Mouse (Mus musculus): Measurements from ENCODE around the gene Gpr82.

Gene Gpr82

DNA sequence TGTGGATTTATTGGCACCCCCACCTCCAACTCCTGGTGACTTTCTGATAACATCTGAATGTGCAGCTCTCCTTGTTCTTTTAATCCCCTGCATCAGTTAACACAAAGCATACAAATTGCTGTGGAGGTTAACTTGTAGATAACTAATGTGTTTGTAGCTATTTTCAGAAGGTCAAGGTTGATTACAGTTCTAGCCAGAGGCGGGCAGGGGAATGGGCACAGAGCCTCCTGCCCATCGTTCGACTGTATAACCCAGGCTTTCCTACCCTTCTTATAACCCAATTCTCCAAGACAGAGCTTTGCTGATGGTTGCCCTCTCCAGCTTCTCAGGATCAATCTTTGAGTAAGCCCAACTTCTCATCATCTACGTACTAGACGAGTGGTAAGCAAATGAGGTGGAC lies at the start of gene Gpr82:
TSS of gene Gpr82 (plus strand) at position 301 of the 400 bp plus-strand sequence.
- DNase-seq (ENCODE audit: low spot score), result no peak

DNA sequence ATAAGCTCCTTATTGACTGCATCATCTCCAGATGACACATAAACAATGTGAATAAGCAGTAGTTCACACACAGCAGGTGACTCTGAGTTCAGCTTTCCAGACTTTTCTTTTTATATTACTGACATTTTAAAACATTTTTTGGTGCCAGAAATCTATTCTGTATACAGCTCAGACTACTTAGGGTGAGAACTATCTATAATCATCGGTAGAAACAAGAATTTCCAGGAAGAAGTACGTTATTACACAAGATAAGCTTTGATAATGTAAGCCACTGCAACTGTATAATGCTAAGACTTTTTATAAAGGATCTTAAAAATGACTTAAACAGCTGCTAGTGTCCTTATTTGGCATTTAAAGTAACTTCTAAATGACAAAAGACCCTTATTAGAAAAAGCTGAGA lies 49.0 kb upstream of the Gpr82 start:
- no peak for DNase-seq (ENCODE audit: low spot score)

DNA sequence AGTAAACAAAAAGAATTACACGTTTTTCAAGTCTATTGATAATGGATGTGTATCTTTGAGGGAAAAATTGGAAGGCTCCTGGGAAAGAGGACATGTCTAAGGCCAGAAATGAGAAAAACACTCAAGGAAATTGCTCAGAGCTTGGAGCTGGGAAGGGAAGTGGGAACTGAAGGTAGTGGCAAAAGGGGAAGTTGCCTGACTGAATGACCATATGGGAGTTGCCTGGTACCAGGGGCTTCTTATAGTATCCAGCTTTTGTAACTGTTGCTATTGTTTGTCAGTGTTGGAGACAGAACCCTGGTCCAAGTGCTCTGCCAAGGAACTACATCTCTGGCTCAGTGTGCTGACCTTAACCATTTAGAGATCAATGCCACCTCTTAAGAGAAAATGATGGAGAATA lies 44.4 kb upstream of the Gpr82 start:
- DNase-seq (ENCODE audit: low spot score), result no peak

DNA sequence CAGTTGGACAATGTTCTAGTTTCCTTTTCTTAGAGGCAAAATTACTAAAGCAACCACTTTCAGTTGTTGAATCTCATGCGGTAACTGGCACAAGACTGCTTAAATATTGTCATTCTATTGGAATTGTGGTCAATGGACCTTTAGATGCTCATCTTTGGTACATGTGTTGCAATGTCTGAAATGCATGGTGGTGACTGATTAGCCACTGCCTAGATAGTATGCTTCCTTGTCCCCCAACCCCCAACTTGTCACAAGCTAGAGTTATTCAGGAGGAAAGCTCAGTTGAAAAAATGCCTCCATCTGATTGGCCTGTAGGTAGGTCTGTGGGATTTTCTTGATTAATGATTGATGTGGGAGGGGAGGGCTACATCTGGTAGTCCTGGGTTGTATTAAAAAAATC lies 43.9 kb upstream of the Gpr82 start:
- no peak for DNase-seq (ENCODE audit: low spot score)

DNA sequence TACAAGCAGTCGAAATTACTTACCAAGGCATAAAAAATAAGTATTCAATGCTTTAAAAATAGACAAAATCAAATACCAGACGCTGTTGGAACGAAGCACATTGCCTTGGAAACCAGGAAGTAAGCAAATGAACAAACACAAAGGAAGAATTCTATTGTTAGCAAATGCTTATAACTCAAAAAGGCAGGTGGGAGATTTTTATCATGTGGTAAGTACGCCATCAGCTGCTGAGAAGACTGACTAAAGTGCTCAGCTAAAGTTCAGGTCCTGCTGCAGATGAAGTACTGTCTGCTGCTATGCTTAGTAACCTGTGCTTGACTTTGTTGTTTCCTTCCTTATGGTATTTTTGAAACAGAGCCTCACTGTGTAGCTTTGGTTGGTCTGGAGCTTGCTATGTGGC lies 42.7 kb upstream of the Gpr82 start:
- peak; percentile 14 for DNase-seq (ENCODE audit: low spot score)

DNA sequence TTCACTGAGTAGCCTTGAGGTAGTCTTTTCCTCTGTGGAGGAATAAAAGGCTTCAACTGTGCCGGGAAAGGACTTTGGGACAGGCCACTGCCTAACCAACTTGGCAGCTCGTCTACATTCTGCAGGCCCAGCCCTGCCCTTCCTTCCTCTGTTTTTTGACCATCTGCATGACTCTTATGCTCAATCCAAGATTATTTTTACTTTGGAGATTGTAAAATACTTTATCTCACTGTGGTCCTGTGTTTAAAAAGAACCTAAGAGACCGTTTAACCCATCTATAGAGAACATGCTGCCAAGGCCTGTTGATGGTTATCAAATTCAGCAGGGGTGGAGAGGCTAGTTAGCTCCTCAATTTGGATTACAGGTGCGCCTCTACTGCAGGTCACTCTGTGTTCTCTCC lies 39.7 kb upstream of the Gpr82 start:
- no peak for DNase-seq (ENCODE audit: low spot score)

DNA sequence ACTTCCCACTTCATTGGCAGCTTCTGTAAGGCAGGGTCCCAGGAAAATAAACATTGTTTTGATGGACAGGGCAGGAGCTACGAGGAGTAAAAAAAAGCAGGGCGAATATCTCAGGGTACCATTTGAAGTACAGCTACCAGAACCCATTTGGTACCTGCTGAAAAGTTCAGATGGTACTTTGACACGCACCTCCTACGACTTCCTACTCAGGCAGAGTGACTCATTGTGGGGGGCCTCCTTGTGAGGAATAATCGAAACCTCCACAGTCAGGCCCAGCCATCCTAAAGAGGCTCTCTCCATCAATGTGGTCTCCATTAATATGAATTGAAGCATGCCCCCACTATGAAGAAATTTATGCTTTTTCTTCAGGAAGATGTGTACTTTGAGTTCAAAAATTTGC lies 38.5 kb upstream of the Gpr82 start:
- DNase-seq (ENCODE audit: low spot score), result no peak

DNA sequence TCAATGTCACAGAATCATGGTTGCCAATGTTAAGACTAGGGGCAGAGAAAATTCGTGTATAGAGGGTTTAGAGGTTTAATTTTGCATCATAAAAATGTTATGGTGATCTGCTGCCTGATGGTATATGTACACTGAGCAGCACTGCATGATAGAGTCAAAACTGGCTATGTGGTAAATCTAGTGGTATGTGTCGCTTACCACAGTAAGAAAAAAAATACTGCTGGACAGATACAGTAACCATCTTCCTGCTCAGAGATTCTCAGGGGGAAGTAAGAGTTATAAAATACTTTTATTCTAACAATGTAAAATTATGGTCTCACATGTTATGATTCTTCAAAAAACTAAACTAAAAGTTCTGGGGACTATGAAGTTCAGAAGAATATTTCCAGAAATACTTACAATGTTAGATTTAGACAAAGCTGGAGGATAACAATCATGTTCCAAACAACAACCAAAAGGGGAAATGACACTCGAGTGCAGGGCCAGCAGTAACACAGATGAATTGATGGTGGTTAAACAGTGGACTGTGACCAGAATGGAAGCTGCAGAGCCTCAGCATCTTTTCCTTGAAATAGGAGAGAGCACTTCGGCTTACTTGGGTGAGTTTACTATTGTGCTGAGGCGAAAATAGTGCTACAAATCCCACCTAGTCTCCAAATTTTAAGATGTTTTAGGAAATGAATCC lies 29.4 kb upstream of the Gpr82 start, which contains the start of gene Gpr34:
TSS of gene Gpr34 (plus strand) at position 491 of the 685 bp plus-strand sequence.
- no peak for DNase-seq (ENCODE audit: low spot score)

DNA sequence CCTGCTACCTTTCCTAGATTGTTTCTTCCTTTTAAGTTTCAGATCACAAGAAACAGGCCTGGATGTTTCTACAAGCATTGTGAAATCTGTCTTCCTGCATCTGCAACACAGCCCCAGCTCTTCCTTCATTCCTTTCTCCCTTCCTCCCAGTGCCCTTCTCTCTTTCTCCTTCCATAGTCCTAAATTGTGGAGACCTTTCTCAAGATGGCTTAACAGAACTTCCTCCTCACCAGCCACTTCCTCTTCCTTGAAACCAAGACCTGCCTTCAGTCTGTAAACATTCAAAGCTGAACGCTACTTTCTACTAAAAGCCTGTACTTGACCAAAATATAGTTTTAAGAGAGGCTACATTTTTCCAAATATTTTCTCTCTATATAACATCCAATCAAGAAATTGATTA lies 24.8 kb upstream of the Gpr82 start:
- no peak for DNase-seq (ENCODE audit: low spot score)

DNA sequence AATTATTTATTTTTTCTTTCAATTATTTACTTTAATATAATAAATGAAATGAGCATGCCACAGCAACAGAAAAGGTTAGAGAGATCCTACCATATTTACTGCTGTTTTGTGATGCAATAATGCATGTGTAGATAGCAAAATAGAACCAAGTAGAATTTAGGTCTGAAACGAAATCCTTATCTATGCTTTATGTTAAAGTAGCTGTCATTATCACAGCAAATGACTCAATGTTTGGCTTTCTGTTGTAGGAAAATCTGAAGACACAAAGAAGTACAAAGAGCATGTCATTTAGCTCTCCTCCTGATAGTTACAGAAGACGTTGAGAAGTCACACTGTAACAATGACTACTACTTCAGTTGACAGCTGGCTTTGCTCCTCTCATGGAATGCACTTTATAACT lies 22.3 kb upstream of the Gpr82 start:
- no peak for DNase-seq (ENCODE audit: low spot score)

DNA sequence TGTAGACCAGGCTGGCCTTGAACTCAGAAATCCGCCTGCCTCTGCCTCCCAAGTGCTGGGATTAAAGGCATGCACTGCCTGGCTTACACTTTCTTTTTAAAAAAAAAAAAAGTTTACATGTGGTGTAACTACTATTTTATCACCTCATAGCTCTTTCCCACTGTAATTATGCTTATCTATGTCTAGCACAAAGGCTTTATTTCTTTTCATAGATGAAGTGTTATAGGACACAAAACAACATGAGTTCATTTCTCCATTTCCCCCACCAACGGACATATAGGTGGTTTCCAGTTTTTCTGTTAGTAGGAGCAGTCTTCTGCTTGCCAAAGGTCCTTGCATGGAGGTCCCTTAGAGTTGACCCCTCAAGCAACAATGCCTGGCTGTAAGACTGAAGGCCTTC lies 9.3 kb upstream of the Gpr82 start:
- DNase-seq (ENCODE audit: low spot score), result no peak

DNA sequence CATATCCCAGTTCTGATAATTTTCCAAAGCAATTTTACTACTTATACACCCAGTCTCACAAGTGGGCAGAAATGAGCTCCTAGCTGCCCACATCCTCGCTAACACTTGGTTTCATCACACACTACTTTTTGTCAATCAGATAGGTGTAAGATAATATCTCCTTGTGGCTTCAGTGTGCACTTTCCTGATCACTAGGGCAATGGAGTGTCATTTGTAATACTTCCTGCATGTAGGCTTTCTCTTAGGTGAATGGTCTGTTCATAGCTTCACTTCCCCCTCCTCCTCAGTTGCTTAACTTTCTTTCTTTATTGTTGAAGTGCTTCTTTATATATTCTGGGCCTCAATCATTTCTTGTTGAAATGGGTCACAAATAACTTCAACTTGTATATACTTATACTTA lies 8.9 kb upstream of the Gpr82 start:
- no peak for DNase-seq (ENCODE audit: low spot score)

DNA sequence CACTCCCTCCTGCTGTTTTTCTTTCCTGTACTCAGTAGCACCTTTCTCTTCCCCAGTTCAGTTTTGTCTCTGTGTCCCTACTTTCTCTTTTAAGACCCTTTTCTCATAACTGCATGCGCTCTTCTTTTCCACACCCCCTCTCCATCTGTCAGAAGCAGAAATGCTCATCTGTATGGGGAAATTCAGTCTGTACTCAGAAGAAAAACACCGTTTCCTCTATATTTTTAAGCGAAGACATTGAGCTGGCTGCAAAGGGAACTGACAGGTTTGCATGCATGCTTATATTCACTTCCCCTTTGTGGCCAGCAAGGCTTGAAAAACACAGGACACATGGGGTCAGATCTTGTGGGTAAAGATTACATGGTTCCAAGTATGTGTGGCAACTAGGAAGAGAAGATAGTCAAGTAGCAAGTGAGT lies 6.2 kb upstream of the Gpr82 start:
- peak; percentile 54 for DNase-seq (ENCODE audit: low spot score)

DNA sequence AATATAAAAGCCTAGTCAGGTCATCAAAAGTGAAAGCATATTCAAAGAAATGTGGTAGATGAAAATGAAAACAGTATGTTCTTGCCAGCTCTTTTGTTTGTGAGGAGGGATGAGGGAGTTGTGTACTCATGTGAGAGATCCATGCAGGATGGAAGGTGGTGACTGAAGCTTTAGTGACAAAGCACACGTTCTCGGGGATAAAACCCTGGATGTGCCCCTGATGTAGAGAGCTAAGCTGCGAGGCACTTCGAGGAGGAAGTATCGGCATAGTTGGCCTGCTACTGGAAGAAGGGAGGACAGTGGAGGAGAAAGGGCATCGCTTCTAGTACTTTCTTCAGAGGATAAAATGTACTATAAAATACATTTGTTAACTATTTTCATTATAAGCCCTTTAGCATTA lies 5.3 kb upstream of the Gpr82 start:
- no peak for DNase-seq (ENCODE audit: low spot score)

DNA sequence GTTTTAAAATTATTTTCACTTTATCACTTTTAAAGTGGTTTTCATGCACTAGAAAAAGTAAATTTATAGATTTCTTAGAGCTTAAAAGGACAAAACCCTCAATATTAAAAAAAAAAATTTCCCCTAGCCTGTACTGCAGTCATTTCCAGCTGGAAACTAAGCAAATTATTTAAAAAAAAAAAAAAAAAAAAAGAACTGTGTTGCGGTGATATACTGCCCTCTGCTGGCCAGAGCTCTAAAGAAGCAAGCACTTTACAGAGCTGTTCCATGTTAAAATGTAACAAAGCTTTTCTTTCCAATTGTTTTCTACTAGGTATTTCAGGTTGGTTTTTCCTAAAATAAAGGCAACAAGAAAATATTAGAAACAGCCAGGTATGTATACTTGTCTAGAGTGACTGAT lies 4.4 kb upstream of the Gpr82 start:
- DNase-seq (ENCODE audit: low spot score), result peak; percentile 39

DNA sequence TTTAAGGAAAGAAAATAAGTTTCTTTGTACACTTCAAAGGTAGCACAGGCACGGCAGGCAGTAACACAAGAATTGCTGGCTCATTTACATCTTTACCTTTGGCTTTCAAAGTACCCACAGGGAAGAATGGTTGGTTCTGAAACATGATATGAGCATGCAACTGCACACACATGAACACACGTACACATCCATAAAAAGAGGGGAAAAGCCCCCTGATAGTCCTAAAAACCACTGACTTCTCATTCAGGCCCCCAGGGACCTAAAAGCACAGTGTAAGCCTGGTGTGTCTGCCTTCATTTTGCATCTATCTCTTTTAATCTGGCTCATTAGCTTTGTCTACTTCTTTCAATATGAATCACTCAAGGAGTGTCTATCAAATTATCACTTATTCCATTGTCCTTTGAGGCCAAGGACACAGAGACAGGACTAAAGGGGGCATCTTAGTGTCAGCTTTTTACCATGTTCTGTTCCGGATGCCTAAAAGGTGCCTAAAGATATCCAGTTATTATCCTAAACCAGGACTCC lies 2.5 kb upstream of the Gpr82 start:
- no peak for DNase-seq (ENCODE audit: low spot score)

DNA sequence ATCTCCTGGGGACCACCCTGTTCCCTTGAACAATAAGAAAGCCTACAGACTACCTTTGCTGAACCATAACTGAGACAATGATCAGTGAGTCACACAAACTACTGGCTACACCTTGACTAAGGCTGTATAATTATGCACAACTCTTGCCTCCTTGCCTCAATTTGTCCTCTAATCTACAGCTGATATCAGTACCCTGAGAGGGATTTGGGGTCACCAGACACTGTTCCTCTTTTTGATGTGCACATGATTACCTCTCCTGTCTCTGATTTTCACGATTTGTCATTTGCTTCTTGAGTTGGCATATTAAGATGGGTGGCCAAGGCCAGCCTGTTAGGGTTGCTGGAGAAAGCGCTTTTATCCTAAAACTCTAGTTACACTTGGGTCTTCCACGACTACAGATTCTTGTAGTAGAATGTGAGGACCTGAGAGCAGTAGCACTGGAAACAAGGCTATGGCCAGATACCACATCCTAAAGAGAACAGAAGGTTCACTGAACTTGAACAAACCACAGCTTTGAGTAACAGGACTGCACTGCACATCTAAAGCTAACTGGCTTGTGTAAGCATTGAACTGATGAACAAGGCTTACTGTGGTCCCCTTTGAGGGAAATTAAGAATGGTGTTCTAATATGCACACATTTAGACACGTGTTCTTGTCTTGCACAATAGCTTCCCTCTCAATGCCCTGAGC lies 1.8 kb upstream of the Gpr82 start:
- no peak for DNase-seq (ENCODE audit: low spot score)

DNA sequence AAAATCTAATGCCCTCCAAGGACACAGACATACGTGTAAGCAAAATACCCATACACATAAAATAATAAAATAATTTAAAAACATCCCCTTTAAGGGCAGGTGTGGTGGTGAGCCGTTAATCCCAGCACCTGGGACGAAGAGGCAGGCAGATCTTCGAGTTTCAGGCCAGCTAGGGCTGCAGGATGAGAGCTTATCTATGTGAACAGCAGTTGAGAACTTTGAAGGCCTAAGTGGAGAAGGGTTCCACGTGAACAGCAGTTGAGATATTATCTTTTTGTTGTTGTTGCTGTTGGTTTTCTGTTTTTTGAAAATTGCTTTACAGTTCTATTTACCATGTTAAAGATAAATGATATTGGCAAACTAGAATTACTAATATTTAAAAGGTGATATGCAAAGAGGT lies 7.7 kb downstream of the Gpr82 start:
- no peak for DNase-seq (ENCODE audit: low spot score)

DNA sequence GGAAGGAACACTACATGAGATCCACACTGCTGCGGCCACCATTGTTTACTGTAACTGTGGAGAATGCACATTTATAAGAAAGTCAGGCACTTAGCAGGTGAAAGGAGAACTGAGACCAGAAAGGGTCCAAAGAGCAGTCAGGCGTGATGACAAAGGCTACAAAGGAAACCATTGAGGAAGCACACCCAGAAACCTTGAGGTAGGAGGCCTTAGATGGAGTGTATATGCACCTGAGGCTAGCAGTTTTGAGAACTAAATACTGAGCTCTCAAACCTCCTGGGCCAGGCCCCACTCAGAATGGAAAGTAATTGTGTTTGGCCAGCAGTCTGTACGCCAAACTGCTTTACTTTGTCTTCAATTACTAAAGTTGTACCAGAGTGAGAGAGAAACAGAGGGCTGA lies 9.2 kb downstream of the Gpr82 start:
- DNase-seq (ENCODE audit: low spot score), result no peak

DNA sequence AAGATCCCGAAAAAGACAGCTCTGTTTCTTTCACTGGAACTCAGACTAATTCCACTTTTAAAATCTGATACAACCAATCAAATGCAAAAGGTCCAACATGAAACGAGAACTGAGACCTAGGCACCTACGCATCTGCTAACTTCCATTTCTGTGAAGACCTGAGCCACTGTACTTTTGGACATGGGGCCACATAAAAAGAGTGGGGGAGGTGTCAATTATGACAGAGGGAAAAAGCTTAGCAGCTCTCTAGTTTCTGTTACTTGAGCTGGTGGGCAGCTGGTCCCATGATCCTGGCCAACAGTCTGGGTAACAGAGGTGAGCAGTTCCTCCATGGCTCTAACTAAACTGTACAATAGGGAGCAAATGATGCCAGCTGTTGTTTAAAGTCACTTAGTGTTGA lies 11.8 kb downstream of the Gpr82 start:
- no peak for DNase-seq (ENCODE audit: low spot score)

DNA sequence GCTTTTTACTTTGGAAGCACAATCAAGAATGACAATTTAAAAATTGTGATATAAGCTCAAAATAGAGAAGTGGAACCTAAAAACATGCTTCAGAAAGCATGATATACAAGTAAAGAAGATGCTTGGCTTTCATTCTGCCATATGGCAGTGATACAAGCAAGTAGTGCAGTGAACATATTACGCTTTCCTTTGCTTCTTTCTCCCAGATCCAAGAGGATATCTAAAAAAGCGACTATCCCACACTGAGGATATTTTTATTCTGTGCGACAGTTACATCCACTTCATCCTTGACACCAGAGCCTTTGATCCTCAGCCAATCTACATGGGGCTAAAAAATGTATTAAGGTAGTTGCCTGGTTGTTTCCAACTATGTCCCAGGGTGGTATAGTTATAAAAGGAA lies 20.6 kb downstream of the Gpr82 start:
- DNase-seq (ENCODE audit: low spot score), result no peak

DNA sequence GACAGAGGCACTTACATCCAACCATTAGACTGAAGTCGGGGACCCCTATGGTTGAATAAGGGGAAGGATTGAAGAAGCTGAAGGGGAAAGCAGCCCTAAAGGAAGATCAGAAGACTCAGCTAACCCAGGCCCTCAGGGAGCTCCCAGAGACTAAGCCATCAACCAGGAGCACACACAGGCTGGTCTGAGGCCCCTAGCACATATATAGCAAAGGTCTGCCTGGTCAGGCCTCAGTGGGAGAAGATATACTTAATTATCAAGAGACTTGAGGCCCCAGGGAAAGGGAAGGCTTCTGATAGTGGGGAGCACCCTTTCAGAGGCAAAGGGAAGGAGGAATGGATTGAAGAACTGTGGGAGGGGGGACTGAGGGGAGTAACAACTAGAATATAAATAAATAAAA lies 25.4 kb downstream of the Gpr82 start:
- DNase-seq (ENCODE audit: low spot score), result no peak

DNA sequence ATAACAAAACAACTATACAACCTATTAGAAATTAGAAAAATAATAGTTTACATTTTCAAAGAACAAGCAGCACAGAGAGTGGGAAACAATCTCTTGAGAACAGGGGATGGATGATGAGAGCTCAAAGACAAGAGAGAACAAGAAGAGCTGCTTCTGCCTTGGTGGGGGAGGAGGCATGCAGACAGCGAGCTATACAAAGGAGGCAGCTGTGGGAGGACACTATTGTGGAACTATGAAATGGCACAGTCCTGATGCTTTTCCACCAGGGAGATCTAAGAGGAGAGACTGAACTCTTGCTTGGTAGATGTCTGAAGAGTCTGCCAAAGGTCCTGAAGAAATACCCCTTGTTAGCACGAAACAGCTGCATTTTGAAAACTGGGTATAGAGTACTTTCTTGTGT lies 27.2 kb downstream of the Gpr82 start:
- DNase-seq (ENCODE audit: low spot score), result no peak

DNA sequence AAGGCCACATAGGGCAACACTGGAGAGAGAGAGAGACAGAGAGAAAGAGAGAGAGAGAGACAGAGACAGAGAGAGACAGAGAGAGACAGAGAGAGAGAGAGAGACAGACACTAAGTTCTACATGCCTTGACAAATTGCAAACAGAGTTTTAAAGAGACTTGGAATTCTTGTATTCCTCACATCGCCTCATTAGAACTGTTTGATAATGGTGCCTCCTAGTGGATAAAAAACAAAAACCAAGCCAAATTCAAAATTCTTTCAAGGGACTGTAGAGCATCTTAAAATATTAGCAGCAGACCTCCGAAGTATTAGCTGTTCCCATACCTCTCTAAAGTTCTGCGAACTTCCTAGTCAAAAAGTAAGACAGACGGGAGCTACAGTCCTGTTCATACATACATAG lies 30.7 kb downstream of the Gpr82 start:
- DNase-seq (ENCODE audit: low spot score), result peak; percentile 6

Measured in lung, postnatal 25 days (tissue).